Mouse (Mus musculus) stomach, embryonic 14.5 days (tissue): ENCODE measurements around the gene Pde9a. TPM values are rescaled to one million over a fixed set of nuclear protein-coding genes. Genes with fewer than 3 reads are reported as not detected.

Experiments used
- ATAC-seq: fragments of 200-750 bp; cut with Nextera tagmentation; 2 replicates; pipeline ENCODE4 v1.8.0; 2017; ENCODE audit warnings: low read depth, moderate TSS enrichment; ENCODE audit not compliant: insufficient number of reproducible peaks, insufficient read depth, low FRiP score
- H3K27ac ChIP-seq: fragments of 300-500 bp; sonication (generic); 2 replicates; pipeline ENCODE4 v1.5.1; 2014; ENCODE audit warnings: mild to moderate bottlenecking, low read length, moderate library complexity, mixed read lengths
- H3K27me3 ChIP-seq: fragments of 300-500 bp; sonication (generic); 2 replicates; pipeline ENCODE4 v1.6.1; 2014; ENCODE audit warnings: low read length, control low read depth, mixed read lengths; ENCODE audit not compliant: control insufficient read depth, insufficient read depth
- H3K36me3 ChIP-seq: fragments of 300-500 bp; sonication (generic); 2 replicates; pipeline ENCODE4 v1.6.1; 2014; ENCODE audit warnings: mild to moderate bottlenecking, control low read depth, low read length, moderate library complexity, mixed read lengths; ENCODE audit not compliant: control insufficient read depth, insufficient read depth
- H3K4me1 ChIP-seq: fragments of 300-500 bp; sonication (generic); 2 replicates; pipeline ENCODE4 v1.6.1; 2014; ENCODE audit warnings: low read length, control low read depth, mixed read lengths; ENCODE audit not compliant: control insufficient read depth, insufficient read depth
- H3K4me2 ChIP-seq: fragments of 300-500 bp; sonication (generic); replicated peaks from 2 replicates; pipeline ENCODE4 v1.6.1; 2014; ENCODE audit warnings: low read depth, low read length, control low read depth
- H3K4me3 ChIP-seq: fragments of 300-500 bp; sonication (generic); 2 replicates; pipeline ENCODE4 v1.5.1; 2014; ENCODE audit warnings: low read depth, low read length, control low read depth
- H3K9ac ChIP-seq: fragments of 300-500 bp; sonication (generic); replicated peaks from 2 replicates; pipeline ENCODE4 v1.6.1; 2014; ENCODE audit warnings: low read depth, mild to moderate bottlenecking, control low read depth, low read length, moderate library complexity, mixed read lengths
- H3K9me3 ChIP-seq: fragments of 300-500 bp; sonication (generic); 2 replicates; pipeline ENCODE4 v1.6.1; 2016; ENCODE audit warnings: low read depth, low read length, control low read depth; ENCODE audit not compliant: control insufficient read depth
- WGBS: fragments of 180-500 bp; shearing (Covaris S2); extraction: QIAGEN DNeasy Blood & Tissue Kit; methylation state at CpG from one replicate; pipeline ENCODE4 v1.1.7; 2014; 5-methylcytosine and 5-hydroxymethylcytosine counted together
- polyA plus RNA-seq: library from polyadenylated mRNA; unstranded; fragments of >200 nt; fragmentation: Nextera tagmentation; extraction: Ambion mirVana; gene quantifications from 2 replicates; pipeline ENCODE4 v1.2.1, GENCODE M21; 2014

The Pde9a gene
- polyA plus RNA-seq, 1 experiment from 2014 or later = 42.8 TPM

DNA sequence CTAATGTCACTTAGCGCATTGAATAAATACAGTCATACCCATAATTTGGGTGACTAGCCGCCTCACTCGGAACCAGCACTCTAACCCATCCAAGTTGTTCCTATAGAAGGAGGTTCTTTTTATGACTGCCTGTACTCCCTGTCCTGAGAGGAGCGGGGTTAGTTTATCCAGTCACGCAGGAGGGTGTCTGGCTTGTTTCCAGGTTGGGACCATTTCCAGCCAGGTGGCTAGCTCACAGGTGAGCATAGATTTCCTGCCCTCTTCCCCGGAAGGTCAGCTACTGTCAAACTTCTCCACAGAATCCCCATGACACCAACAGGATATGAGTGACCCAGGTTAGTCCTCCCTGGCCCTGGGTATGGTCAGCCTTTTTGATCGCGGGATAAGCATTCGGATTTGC, 51.5 kb downstream of the Pde9a start:
- ATAC-seq = no peak
- peaks cover 20% of the 10 kb centered on the region for H3K4me1 ChIP-seq
- no peak overlapping the region for H3K4me2 ChIP-seq
- no peak overlapping the region for H3K4me3 ChIP-seq
- H3K27ac ChIP-seq = no peak overlapping the region
- H3K9me3 ChIP-seq = no peaks in the 10 kb centered on the region
- H3K36me3 ChIP-seq = no peaks in the 10 kb centered on the region
- WGBS = 90% methylated on average over 9 of the region's 9 CpGs
- H3K27me3 ChIP-seq = no peaks in the 10 kb centered on the region
- H3K9ac ChIP-seq = no peak overlapping the region

DNA sequence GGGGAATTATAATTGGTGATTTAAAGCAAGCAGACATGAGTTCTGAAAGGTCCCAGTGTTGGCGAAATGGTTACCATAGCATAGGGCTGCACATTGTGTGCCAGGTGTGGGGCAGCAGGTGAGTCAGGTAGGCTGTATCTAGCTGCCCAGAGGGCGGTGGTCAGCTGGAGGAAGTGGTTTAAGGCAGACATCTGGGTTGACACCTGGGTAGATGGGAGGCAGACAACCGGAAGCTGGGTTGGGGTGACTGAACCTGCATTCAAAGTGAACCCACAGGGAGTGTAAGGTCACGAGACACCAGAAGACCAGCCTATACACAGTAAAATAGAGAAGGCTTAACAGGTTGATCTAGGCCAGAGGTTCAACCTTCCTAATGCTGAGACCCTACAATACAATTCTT, 54.0 kb downstream of the Pde9a start:
- H3K9ac ChIP-seq = no peak overlapping the region
- ATAC-seq = no peak
- WGBS = 76% methylated on average over 4 of the region's 4 CpGs
- H3K4me3 ChIP-seq = no peak overlapping the region
- no peaks in the 10 kb centered on the region for H3K36me3 ChIP-seq
- H3K9me3 ChIP-seq = no peaks in the 10 kb centered on the region
- H3K27me3 ChIP-seq = no peaks in the 10 kb centered on the region
- H3K4me2 ChIP-seq = no peak overlapping the region
- H3K4me1 ChIP-seq = peaks cover 5% of the 10 kb centered on the region
- H3K27ac ChIP-seq = no peak overlapping the region

DNA sequence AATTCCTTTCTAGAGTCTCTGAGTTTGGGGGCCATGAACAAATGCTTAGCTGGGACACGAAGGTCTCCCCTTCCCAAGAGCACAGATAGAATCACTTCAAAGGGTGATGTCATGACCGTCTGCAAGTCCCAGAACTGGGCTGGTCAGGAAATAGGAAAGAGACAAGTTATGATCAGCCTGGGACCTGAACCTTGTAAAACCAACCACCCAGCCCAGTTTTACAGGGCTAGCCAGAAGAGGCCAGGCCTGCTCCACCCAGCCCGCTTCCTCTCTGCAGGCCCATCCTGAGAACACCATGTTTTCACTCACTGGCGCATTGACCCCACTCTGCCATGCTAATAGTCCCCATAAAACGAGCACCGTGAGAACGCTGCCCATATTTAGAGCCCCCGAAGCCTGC, 56.5 kb downstream of the Pde9a start:
- H3K27me3 ChIP-seq = no peaks in the 10 kb centered on the region
- no peak overlapping the region for H3K4me2 ChIP-seq
- WGBS = 70% methylated on average over 8 of the region's 8 CpGs
- H3K36me3 ChIP-seq = no peaks in the 10 kb centered on the region
- no peak overlapping the region for H3K27ac ChIP-seq
- H3K4me1 ChIP-seq = peaks cover 11% of the 10 kb centered on the region
- no peak overlapping the region for H3K9ac ChIP-seq
- H3K4me3 ChIP-seq = no peak overlapping the region
- no peaks in the 10 kb centered on the region for H3K9me3 ChIP-seq
- no peak for ATAC-seq

DNA sequence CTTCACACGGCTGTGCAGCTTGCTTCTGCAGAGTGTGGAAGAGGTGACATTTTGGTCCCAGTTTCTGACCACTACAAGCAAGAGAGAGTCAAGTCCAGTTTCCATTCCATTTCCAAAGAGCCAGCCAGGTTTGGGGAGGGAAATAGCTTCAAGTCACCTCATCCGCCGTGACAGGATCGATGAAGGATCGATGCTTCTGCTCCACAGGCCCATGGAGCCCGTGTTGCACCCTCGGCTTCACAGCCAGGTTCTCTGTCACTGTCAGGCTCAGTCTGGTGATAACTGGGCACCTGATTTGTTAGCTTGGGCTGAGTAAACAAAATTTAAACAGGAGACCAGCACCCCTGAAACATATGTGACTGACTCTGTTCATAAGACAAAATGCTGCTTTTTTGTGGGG, 58.2 kb downstream of the Pde9a start:
- Histone ChIP-seq H3K4me2 (no peak overlapping the region), H3K4me1 (peaks cover 11% of the 10 kb centered on the region), H3K9ac (no peak overlapping the region), H3K27ac (no peak overlapping the region), H3K4me3 (no peak overlapping the region), H3K9me3 (no peaks in the 10 kb centered on the region), H3K27me3 (no peaks in the 10 kb centered on the region), H3K36me3 (no peaks in the 10 kb centered on the region)
- 32% methylated on average over 7 of the region's 7 CpGs for WGBS
- ATAC-seq = no peak

DNA sequence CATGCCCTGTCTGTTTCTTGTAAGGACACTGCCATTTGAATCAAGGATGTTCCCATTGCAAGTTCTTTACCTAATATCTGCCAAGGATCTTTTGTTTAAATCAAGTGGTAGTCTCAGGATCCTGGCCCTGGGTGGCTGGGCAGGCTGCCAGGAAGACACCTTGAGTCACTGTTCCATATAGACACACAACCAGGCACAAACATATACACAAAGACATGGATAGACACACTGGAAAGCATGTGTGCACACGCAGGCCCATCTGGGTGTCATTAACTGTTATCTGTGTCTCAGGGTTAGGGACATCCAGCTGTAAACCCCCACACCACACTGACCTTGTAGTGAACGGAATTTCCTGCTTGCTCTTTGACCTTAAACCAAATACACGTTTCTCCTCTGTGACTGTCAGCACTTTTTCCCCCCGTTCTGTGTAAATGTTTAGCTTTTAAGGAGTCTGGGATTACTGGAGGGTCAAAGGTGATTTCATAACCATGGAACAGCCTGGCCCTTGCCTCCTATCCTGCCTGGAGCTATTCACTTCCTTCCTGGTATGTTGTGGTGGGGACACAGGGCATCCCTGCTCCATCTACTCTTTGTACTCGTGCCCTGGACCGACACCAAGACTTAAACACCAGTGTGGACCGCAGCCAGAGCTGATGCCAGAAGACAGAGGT, 59.2 kb downstream of the Pde9a start:
- ATAC-seq = 0 out of 2 replicates have a peak, but pooled peaks have one; percentile 53
- Histone ChIP-seq H3K27ac (peak overlapping the region; percentile 30), H3K9me3 (no peaks in the 10 kb centered on the region), H3K4me1 (peaks cover 12% of the 10 kb centered on the region), H3K4me2 (no peak overlapping the region), H3K27me3 (no peaks in the 10 kb centered on the region), H3K9ac (no peak overlapping the region), H3K4me3 (no peak overlapping the region), H3K36me3 (no peaks in the 10 kb centered on the region)
- WGBS = 15% methylated on average over 7 of the region's 7 CpGs

DNA sequence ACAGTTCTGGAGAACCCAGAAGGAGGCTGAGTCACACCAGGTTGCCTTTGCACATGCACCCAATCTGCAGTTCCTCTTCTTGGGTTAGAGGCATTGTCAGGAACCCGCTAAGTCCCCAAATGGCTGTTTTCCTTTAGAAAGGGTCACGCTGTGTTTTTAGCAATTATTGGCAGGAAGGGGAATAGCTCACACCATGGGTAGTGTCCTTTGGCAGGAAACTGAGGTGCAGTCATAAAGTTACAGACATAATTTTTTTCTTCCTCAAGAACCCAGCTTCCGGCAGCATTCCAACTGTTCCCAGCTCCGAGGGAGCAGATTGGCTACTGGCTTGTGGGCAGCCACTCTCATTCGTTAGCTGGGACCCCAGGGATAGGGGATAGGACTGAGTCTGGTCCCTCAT, 61.8 kb downstream of the Pde9a start:
- H3K36me3 ChIP-seq = no peaks in the 10 kb centered on the region
- no peak overlapping the region for H3K27ac ChIP-seq
- H3K4me3 ChIP-seq = no peak overlapping the region
- H3K9ac ChIP-seq = no peak overlapping the region
- no peaks in the 10 kb centered on the region for H3K9me3 ChIP-seq
- H3K4me1 ChIP-seq = peaks cover 26% of the 10 kb centered on the region
- WGBS = 83% methylated on average over 5 of the region's 5 CpGs
- no peak for ATAC-seq
- no peaks in the 10 kb centered on the region for H3K27me3 ChIP-seq
- no peak overlapping the region for H3K4me2 ChIP-seq

DNA sequence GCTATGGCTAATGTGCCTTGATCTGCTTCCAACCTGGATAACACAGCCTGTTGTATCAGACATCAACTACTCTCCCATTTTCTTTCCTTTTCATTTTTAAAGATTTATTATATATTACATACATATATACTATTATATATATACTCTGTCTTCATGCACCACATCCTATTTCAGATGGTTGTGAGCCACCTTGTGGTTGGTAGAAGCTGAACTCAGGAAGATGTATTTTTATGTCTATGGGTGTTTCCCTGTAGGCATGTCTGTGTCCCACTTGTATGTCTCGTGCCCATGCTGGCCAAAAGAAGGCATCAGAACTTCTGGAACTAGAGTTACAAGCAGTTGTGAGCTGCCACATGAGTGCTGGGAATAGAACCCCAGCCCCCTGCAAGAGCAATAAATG, 62.5 kb downstream of the Pde9a start:
- no peak overlapping the region for H3K4me2 ChIP-seq
- whole genome bisulfite sequencing = 71% methylated on average over 1 of the region's 1 CpGs
- no peak for ATAC-seq

DNA sequence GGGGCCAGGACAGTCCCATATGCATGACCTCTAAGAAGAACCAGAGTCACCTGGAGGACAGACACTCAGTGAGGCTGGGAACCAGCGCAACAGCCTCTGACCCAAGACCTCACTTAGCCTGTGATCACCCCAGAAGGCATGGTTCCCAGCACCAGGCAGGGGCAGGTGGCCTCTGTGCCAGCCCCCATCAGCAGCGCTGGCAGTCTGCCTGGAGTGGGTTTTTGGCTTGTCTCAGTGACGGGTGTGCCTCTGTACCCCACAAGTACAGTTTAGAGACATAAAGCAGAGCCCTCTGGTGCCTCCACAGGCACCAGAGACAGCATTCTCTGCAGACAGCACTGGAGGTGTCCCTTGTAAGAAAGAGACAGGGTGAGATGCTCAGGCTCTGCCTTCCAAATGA, 64.2 kb downstream of the Pde9a start:
- ATAC-seq = no peak
- Histone ChIP-seq H3K9me3 (no peaks in the 10 kb centered on the region), H3K4me3 (no peak overlapping the region), H3K9ac (no peak overlapping the region), H3K27ac (peak overlapping the region; percentile 91; the same call in 1 of the 2 replicates), H3K27me3 (no peaks in the 10 kb centered on the region), H3K4me1 (peaks cover 33% of the 10 kb centered on the region), H3K36me3 (no peaks in the 10 kb centered on the region), H3K4me2 (no peak overlapping the region)
- WGBS = 66% methylated on average over 3 of the region's 3 CpGs

More for the DNA sequence above, 62.5 kb downstream of the Pde9a start:
- Histone ChIP-seq H3K9ac (no peak overlapping the region), H3K9me3 (no peaks in the 10 kb centered on the region), H3K4me3 (no peak overlapping the region), H3K4me1 (peaks cover 26% of the 10 kb centered on the region), H3K27me3 (no peaks in the 10 kb centered on the region), H3K36me3 (no peaks in the 10 kb centered on the region), H3K27ac (no peak overlapping the region)

DNA sequence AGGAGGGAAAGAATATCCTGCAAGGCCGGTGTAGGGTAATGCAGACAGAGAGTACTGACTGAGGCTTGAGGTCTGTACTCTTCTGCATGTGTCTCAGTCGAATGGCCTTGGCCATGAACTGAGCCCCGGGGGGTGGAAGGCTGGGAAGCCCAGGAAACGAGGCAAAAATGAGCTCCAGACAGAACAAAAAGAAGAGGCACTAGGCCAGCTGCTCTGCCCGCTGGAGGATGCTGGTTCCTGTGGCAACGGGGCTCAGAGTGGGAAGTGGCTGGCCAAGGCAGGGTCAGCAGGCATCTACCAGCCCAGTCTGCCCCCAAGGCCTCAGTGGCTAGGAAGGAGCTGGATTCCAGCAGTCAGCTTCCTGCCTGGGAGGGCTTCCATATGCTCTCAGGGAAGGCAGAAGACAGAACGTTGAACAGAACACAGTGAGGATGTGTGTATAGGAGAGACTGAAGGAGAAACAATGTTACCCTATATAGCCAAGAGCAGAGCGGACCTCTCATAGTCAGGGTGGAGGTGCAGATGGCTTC, 65.2 kb downstream of the Pde9a start:
- peak overlapping the region; percentile 91 for H3K27ac ChIP-seq
- H3K4me2 ChIP-seq = no peak overlapping the region
- ATAC-seq = peak; percentile 68; the same call in 1 of the 2 replicates
- H3K4me3 ChIP-seq = no peak overlapping the region
- 0 out of 2 replicates have a peak, but pooled peaks cover 4% of the 10 kb centered on the region for H3K36me3 ChIP-seq
- no peaks in the 10 kb centered on the region for H3K9me3 ChIP-seq
- H3K4me1 ChIP-seq = peaks cover 37% of the 10 kb centered on the region
- no peak overlapping the region for H3K9ac ChIP-seq
- WGBS = 38% methylated on average over 8 of the region's 8 CpGs
- no peaks in the 10 kb centered on the region for H3K27me3 ChIP-seq
